Mouse (Mus musculus): ENCODE results near the gene Ltn1.
A peak's percentile ranks its signal among the peaks of the same experiment; 100 is the strongest.

Ltn1 gene

GRCm38 (mm10) chr16:87432033-87432814, at the start of gene Ltn1:
Ltn1 (minus strand) TSS chr16:87432612.
- peak; percentile 97 to 98 for DNase-seq (ENCODE audit: low read depth in 1 of 2, low spot score in 2 of 2)

DNA sequence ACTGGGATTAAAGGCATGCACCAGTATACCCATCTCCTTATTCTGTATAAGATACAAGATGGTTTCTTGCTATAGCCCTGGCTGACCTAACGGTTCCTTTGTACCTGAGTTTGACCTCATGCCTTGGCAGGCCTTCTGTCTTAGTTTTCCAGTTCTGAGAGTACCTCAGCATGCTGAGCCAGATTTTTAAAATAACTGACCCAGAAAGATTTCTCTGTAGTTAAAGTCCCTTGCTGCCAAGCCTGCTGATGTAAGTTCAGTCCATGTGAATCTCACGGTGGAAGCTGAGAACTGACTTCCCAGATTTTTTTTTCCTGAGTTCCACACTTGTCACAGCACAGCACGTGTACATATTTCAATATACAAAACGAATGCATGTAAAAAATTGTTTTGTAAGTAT, 38.2 kb upstream of the Ltn1 start:
- no peak for DNase-seq (ENCODE audit: low read depth in 1 of 2, low spot score in 2 of 2)

GRCm38 (mm10) chr16:87458752-87459151, 26.3 kb upstream of the Ltn1 start:
- no peak for DNase-seq (ENCODE audit: low read depth in 1 of 2, low spot score in 2 of 2)

DNA sequence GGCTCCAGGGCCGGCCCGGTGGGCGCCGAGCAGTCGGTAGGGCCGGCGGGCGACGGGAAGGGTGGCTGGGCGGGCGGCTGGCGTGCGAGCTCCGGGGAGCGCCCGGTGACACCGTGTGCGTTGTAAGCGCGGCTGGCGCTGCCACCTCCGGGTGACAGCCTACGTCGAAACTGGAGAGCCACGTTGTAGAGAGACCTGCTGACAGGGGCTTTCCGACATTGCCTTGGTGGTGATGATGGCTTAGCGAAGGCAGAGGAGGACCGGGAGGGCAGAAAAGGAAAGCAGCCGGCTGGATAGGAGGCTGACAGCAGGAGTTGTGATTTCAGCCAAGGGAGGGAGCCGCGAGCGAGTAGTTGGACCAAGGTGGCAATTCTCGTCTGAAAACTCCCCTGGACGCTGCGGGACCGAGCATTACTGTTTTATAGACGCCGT, 22.8 kb upstream of the Ltn1 start:
- DNase-seq (ENCODE audit: low read depth in 1 of 2, low spot score in 2 of 2), result peak in 1 of 2 experiments; percentile 59

DNA sequence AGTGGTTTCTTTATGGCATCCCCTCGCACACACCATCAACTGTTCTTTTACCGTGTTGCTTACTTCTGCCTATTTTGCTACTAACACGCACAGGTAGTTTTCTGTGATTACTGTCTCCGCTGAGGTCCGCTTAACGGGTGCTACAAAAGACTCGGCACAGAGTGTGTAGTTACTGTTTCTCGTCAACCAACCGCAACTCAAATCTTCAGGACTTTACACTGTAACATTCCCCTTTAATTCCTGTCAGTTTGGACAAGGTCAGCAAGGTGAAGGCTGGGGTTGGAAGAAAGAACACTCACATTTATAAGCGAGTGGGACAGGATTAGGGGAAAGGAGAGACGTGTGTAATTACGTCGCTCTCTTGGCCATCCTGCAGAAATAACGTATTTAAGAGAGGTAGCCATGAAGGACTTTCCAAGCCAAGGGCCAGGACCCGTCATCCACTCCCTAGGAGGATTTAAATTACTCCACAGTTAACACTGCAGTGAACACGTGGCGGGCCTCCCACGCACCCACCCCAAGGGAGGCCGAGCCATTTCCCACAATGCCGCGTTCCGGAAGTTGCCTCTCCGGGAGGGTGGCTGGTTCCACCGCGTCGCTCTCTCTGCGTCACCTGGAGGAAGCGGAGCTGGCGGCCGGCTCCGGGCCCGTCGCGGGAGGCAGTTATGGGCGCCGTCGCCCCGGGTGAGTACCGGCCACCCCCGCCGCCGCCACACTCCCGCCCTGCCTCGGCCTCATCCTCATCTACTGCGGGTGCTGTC, 22.2 kb upstream of the Ltn1 start, which contains the start of gene Usp16:
Gene Usp16, plus strand, starts transcription at position 285 of the 761 bp plus-strand sequence.
- DNase-seq (ENCODE audit: low read depth in 1 of 2, low spot score in 2 of 2), result peak; percentile 54 to 79

DNA sequence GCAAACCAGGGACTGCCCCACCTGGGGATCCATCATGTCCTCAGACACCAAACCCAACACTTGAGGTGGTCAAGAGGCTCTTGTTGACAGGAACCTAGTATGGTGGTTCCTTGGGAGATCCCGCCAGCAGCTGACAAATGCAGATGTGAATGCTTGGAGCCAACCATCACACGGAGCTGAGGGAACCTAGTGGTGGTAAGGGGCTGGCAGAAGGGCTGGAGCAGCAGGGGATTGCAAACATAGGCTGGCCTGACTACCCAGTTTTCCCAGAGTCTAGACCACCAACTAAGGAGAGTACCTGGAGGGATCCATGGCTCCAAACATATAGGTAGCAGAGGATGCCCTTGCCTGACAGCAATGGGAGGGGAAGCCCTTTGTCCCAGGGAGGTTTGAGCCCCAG, 20.8 kb upstream of the Ltn1 start:
- no peak for DNase-seq (ENCODE audit: low read depth in 1 of 2, low spot score in 2 of 2)

- DNase-seq (ENCODE audit: low read depth in 1 of 2, low spot score in 2 of 2), result no peak
Measured at GRCm38 (mm10) chr16:87445528-87445927, 13.1 kb upstream of the Ltn1 start.

- DNase-seq (ENCODE audit: low read depth in 1 of 2, low spot score in 2 of 2), result no peak
Measured at GRCm38 (mm10) chr16:87445110-87445509, 12.7 kb upstream of the Ltn1 start.

GRCm38 (mm10) chr16:87444071-87444470, 11.7 kb upstream of the Ltn1 start:
- no peak for DNase-seq (ENCODE audit: low read depth in 1 of 2, low spot score in 2 of 2)

- DNase-seq (ENCODE audit: low read depth in 1 of 2, low spot score in 2 of 2), result no peak
Measured at GRCm38 (mm10) chr16:87443245-87443644, 10.8 kb upstream of the Ltn1 start.

GRCm38 (mm10) chr16:87442291-87442690, 9.9 kb upstream of the Ltn1 start:
- no peak for DNase-seq (ENCODE audit: low read depth in 1 of 2, low spot score in 2 of 2)

- DNase-seq (ENCODE audit: low read depth in 1 of 2, low spot score in 2 of 2), result no peak
Measured at GRCm38 (mm10) chr16:87441089-87441488, 8.7 kb upstream of the Ltn1 start.

- DNase-seq (ENCODE audit: low read depth in 1 of 2, low spot score in 2 of 2), result peak; percentile 66 to 86
Measured at GRCm38 (mm10) chr16:87440184-87440686, 7.8 kb upstream of the Ltn1 start, which contains the start of gene Rwdd2b. Rwdd2b (minus strand) TSS chr16:87440573.

DNA sequence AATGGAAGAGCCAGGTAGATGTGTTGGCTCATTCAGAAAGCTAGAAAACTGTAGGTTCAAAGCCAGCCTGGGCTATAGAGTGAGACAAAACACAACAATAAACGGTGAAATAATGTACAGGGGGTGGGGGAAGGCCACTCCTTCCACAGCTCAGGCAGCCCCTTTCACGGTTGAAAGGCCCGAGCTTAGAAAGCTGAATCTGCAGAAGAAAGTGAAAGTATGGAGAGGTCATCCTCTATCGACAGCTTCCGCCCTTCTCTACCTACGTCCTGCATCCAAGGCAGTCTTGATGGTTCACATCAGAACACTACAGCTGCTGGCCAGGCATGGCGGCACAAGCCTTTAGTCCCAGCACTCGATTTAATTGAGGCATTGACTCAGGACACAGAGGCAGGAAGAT, 6.3 kb upstream of the Ltn1 start:
- no peak for DNase-seq (ENCODE audit: low read depth in 1 of 2, low spot score in 2 of 2)

GRCm38 (mm10) chr16:87437096-87437495, 4.7 kb upstream of the Ltn1 start:
- DNase-seq (ENCODE audit: low read depth in 1 of 2, low spot score in 2 of 2), result no peak

DNA sequence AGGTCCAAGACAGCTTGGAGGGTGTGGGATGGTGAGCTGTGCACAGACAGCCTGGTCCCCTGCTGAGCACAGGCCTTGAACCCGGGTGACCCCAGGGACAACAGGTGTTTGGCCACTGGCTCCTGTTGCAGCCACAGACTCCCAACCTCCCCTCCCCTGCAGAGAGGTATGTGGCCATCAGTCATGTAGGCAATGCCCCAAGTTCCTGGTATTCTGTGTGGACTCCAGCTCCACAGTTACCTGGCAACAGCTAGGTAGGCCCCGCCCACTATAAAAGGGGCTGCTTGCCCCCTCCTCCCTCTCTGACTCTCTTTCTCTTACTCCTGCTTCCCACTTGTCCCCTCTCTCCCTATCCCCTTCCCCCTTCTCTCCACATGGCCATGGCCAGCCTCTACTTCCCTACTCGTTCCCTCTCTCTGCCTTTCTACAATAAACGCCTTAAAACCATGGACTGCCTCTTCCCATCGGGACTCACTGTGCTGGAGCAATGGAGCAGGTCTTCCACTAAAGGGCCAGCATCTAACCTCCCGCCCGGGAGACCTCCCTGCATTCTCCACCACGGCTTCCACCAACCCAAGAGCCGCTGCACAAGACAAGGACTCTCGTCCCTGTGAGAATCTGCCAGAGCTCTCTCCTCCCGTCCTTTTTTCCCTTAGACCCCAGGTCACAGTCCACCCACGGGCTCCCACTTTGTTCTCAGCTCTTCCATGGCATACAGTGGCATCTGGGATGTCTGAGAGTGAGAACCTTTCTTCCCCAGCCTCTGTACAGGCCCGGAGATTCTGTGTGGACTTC, 3.2 kb upstream of the Ltn1 start:
- no peak for DNase-seq (ENCODE audit: low read depth in 1 of 2, low spot score in 2 of 2)

DNA sequence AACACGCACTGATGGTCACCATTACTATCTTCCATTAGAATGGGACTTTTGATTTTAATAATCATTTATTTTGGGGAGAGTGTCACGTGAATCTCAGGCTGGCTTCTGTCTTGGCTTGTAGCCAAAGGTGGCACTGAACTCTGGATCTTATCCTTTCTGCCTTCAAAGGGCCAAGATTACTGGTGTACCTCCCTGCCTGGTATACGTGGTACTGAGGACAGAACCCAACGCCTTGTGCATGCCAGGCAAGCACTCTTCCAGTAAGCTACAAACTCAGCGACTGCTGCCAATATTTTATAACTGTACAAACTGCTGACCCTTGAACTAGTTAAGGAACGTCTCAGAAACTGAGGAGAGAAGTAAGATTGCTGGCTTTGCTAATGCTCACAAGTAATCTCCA, 2.5 kb upstream of the Ltn1 start:
- DNase-seq (ENCODE audit: low read depth in 1 of 2, low spot score in 2 of 2), result no peak

DNA sequence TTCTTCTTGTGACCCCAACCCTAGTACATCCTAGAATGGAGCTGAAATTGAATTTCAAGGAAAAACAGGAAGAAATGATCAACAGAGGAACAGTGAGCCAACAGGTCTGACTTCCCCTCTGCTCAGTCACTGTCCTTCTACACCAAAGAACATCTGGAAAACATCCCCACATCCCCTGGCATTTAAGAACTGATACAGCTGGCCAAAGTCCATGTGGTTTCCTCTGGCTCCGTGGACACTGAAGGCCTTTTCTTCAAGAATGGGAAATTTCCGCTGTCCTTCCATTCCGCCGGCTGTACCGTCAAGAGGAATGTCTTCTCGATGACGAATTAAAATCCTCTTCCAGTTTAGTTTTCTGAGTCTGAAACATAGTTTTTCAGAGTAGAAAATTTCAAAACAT, 1.9 kb upstream of the Ltn1 start:
- no peak for DNase-seq (ENCODE audit: low read depth in 1 of 2, low spot score in 2 of 2)

GRCm38 (mm10) chr16:87427516-87427915, 4.9 kb downstream of the Ltn1 start:
- no peak for DNase-seq (ENCODE audit: low read depth in 1 of 2, low spot score in 2 of 2)

DNA sequence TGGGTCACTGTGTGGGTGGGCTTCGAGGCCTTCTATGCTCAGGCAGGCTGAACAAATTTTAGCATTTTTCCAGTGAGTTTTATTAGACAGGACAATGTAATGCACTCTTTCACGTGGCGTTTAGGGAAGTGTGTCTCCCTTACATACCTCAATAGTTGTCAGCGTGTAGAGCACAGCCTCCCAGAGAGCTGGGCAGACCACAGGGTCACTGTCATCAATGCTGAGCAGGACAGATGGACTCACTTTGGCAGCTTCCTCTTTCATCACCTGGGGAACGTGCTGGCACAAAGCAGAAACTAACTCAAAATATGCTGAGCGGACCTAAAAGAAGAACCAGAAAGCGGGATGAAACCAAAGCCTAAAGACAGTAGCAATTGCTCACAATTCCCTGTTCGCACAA, 11.8 kb downstream of the Ltn1 start:
- DNase-seq (ENCODE audit: low read depth in 1 of 2, low spot score in 2 of 2), result no peak

DNA sequence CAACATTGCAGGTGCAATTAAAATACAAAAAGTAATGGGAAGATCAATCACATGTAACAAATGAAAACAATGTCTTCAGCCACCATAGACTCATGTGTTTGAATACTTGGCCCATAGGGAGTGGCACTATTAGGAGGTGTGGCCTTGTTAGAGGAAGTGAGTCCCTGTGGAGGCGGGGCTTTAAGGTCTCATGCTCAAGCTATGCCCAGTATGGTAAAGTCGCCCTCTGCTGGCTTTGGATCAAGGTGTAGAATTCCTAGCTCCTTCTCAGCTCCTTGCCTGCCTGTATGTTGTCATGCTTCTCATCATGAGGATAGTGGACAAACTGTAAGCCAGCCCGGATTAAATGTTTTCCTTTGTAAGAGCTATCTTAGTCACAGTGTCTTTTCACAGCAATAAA, 27.4 kb downstream of the Ltn1 start:
- DNase-seq (ENCODE audit: low read depth in 1 of 2, low spot score in 2 of 2), result peak; percentile 31 to 36
